Mouse (Mus musculus) lung, postnatal 0 days (tissue): ENCODE results near the gene Rundc1.
"Not testable (repeated sequence)": the region's sequence is repeated elsewhere in the genome, so short reads cannot be mapped to it uniquely, and the experiment has no call there.

Experiments
- CTCF ChIP-seq: IDR thresholded peaks from 2 replicates; pipeline ENCODE4 v1.5.1; 2016; ENCODE audit warnings: antibody characterized with exemption, mild to moderate bottlenecking
- EP300 ChIP-seq: IDR thresholded peaks from 2 replicates; pipeline ENCODE4 v1.6.1; 2016; ENCODE audit warnings: antibody characterized with exemption, mild to moderate bottlenecking, control low read depth

DNA sequence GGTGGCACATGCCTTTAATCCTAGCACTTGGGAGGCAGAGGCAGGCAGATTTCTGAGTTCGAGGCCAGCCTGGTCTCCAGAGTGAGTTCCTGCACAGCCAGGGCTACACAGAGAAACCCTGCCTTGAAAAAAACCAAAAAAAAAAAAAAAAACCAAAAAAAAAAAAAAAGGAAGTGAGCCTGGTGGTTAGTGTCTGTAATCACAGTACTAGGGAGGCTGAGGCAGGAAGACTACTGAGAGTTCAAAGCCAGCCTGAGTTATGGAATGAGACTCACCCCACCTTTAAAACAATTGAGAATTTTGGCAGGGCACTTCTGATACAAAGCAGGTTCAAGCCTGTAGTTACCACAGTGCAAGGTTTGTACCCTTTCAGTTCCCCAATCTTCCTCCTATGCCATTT lies 48.8 kb downstream of the Rundc1 start:
- not testable (repeated sequence) for TF ChIP-seq CTCF, EP300
